Mouse (Mus musculus) frontal cortex, adult 2 months (tissue): ENCODE measurements around the gene Plpp3. TPM values are rescaled to one million over a fixed set of nuclear protein-coding genes. Genes with fewer than 3 reads are reported as not detected.

Source experiments
- DNase-seq, 2 experiments: peaks; one replicate each; pipeline ENCODE4 v3.0.0; 2022; ENCODE audit warnings: low spot score in 1 of 2; ENCODE audit errors: extremely low spot score in 1 of 2
- polyA plus RNA-seq: library from polyadenylated mRNA; depleted of rRNA; stranded (reverse); fragments of >200 nt; gene quantifications from 2 replicates; pipeline ENCODE4 v1.2.3, GENCODE M21; 2012

Gene Plpp3
- polyA plus RNA-seq, 1 experiment = 237 TPM

DNA sequence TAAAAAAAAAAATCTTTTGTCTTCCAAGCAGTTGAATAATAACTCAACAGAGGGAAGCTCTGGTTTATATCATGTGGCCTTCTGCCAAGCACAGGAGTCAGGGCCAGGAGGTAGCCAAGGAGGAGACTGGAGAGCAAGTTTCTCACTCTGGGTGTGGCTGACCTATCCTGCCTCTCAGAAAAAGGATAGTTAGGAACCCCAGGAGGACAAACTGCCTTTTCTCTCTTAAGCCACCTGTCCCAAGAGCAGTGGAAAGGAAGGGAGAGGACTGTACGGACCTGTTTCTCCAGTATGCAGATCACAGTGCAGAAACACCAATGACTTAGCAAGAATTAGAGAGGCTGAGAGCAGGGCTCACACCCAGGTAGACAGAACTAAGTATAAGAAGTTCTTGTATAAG is 57.3 kb downstream of the Plpp3 start:
- no peak for DNase-seq

DNA sequence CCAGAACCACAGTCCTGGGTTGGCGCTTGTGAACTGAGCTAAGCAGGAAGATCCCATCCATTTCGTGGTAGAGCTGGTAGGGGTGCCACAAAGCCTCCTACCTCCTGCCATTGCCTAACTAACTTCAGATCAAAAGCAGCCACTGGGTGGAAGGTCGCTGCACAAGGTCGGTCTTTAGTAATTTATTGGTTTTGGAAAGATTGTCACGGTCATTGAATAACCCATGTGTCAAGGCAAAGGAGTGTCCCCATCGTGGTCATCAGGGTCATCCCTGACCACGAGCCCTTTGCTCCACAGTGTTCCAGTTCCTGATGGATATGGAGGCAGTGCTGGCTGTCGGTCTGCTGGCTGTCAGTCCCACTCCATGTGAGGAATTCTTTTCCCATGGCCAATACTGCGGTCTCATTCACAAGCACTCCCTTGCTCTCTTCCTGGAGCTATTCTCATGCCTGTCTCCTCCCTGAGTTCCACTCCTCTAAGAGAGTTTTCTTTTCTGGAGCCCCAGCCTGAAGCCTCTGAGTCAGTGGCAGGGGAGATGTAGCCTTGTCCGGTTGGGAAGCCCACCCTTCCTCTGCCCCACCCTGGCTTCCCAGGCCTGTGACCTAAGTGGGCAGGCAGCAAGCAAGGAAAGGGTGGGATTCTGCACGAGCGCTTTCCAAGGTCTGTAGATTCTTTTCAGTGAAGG is 58.7 kb downstream of the Plpp3 start:
- DNase-seq = no peak

DNA sequence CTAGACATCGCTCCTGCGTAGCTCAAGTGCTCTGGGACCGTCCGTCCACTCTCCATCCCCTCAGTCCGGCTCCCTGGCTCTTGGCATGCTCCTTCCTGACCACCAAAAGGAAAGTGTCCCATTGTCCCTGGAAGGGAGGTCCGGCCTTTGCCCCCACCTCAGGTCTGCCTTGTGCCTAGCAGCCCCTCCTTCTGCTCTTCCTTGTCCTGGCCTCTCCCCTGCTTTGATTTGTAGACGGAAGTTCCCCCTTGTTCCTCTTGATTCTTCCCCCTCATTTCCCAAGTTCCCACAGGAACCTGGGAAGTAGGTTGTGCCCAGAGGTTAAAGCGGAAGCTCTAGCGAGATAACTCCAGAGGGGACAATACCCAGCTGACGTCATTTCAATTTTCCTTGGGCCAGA is 61.1 kb downstream of the Plpp3 start:
- DNase-seq = no peak

DNA sequence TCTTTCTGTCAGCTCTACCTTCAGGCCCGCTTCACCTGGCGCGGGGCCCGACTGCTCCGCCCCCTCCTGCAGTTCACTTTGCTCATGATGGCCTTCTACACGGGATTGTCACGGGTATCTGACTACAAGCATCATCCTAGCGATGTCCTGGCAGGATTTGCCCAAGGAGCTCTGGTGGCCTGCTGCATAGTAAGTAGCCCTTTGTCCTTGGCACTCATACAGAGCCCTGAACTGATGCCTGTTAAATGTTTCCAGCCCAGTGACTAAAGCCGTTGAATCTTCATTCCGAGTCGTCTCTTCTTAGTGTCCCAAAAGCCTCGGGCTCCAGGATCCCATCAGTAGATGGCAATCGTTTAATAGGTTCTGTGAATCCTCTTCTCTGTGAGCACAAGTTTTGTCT is 62.2 kb downstream of the Plpp3 start:
- DNase-seq = no peak

DNA sequence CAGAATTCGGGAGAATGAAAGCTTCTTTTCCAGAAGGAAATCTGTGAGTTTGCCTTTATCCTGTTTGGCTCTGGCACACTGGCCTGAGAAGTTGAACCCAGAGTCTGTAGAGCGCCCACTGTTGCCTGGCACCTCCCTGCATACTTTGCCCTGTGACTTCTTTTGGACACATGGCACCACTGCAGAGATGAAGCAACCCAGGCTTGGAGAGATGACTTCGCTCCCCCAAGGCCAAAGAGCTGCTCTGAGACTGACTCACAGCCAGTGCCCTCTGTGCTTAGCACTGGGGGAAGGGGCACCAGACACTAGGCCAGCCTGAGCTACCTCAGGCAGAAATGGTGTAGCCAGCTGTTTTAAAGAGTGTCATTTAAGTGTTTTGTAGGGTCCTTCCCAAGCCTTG is 63.7 kb downstream of the Plpp3 start:
- no peak for DNase-seq

DNA sequence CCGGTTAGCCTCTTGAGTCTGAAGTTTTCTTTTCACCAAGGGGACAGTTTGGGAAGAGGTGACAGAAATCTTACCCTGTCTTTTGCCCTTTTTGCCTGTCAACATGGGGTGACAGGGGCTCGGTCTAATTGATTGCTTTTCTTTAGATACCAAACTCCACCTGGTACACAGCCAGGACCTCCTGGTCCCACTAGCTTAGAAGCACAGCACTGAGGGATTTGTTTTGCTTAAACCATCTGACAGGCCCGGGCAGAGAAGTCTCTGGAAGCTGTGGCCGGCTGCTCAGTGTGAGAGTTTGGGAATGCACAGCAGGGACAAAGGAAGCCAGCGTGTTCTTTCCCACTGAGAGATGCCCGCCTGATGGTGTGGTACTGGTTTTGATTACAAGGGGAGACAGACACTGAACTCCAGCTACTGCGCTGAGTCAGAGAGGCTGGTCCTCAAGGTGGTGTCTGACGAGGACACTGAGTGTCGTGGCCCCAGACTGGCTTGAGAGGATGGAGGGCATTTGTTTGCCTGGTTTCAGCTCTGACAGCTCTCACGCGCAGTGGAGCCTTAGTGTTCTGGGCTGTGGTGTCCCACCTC is 64.2 kb downstream of the Plpp3 start:
- no peak for DNase-seq

DNA sequence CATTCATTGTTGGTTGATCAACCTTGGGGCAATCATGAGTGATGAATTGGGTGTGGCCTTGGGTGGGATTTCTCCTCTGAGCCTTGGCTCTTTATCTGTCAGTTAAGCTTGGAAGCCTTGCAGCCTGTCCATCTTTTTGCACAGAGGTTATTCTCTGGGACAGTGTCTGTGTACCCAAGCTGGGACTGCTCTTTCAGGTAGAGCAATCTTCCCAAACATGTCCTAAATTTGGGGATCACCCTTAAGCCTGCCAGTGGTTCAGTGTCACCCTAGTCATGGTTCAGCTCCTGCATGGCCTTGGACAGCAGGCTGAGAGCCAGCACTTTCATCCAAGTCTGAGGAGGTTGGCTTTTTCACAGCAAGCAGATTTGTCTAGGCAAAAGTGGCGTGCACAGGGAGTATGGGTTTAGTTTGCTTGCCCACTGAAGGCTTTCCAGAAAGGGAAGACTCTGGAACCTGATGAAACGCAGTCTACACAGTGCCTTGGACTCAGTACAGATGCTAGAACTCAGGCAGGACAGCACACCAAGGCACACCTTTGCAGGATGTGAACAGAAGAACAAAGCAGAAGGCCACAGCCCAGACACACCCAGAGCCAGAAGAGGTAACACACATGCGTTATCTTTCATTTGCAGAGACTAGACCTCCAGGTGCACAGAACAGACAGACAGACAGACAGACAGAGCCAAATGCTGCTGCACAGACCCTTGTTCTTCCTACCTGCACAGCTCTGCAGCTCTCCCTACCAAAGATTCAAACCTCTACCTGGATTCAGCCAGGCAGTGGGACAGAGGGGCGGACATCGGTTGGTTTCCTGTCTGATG is 66.2 kb downstream of the Plpp3 start:
- no peak for DNase-seq

DNA sequence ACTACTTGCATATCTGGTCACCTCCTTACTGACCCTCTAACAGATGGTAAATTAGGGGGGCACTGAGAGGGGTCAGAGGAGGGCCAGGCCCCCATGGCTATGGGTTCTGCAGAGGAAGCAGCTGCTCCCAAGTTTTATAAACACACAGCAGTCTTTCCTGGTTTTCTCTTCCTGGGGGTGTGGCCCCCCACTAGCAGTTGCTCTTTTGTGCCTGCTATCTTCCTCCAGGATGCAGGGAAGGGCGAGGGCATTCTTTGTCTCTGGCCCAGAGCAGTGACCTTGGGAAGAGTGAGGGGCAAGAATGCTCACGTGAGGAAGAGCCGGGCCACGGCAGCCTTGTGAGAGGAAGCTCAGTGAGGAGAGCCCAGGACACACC is 66.8 kb downstream of the Plpp3 start:
- no peak for DNase-seq

DNA sequence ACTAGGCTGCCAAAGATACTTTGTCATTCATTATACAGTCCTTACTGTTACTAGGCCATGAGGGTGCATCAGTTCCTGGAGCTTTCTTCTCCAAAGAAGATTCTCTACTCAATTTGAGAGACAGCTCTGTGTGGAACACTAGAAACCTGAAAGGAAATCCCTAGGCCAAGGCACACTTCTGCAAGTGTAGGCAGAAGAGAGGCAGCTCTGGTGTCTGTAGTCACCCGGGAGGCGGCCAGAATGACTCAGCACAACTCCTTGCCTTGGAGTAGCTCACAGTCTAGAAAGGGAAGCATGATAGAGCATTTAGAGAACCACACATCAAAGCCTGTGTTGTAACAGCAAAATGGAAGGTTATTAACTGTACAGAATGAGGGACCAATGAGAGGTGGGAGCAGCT is 68.4 kb downstream of the Plpp3 start:
- peak; percentile 47 to 77 for DNase-seq

DNA sequence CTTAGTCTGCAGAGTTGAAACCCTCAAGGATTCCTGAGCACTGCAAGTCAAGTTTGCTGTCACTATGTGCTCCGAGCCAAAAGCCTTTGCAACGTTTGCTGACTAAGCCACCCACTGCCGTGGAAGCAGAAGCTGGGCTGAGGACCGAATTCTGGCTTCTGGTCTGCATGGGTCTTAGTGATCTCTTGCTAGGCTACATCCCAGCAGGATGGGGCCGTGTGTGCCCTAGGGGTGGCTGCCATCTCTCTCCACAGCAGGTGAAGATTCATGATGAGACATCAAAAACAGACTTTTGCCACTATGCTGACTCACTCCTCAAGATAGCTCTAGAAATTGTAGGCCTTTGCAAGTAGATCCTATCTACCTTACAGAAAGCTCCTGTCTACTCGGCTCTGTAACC is 69.2 kb downstream of the Plpp3 start:
- peak in 1 of 2 experiments; percentile 19 for DNase-seq

DNA sequence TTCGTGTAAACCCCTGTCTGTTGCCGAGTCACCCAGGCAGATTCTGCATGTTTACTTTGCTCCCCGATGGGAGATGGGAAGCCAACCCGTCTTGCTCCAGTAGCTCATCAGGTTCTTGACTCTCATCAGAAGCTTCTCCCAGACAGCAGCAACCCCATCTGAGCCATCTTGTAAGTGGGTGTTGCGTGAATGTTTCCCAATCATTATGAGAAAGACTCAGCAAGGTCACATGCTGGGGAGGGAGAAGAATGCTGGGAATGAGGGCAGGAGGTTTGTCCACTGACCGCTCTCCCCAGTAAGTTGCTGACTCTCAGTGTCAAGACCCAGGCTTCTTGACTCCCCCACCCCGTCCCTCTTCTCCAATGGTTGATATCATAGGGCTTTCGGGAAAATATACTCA is 73.0 kb downstream of the Plpp3 start:
- no peak for DNase-seq

DNA sequence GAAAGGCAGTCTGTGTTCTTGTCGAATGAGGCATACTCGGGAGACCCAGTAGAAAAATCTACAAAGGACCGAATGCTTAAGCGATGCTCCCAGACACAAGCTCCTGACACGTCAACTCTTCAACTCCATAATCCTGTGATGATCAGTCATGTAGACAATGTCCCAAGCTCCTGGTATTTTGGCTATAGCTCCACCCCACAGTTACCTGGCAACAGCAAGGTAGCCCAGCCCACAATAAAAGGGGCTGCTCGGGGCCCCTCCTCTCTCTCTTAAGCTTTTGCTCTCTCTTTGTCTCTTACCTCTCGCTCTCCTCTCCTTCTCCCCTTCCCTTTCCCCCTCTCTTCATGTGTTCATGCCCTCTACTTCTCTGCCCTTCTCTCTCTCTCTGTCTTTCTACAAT is 83.1 kb downstream of the Plpp3 start:
- no peak for DNase-seq

DNA sequence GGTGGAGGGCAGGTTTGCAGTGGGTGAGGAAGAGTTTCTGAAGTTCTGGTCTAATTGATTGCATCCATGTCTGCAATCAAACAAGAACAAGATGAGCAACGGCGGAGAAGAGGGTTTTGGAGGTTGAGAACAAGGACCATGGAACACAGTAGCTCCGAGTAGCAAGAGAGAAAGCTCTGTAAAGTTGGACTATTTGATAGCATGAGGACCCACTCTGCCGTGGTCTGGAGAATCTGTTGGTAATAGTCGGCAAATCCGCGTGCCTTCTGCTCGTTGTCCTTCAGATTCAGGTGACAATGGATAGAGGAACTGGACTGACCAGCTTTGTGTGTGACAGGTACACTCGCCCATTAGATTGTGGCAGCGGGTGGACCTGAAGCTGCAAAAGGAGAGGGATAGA is 87.8 kb downstream of the Plpp3 start:
- no peak for DNase-seq

DNA sequence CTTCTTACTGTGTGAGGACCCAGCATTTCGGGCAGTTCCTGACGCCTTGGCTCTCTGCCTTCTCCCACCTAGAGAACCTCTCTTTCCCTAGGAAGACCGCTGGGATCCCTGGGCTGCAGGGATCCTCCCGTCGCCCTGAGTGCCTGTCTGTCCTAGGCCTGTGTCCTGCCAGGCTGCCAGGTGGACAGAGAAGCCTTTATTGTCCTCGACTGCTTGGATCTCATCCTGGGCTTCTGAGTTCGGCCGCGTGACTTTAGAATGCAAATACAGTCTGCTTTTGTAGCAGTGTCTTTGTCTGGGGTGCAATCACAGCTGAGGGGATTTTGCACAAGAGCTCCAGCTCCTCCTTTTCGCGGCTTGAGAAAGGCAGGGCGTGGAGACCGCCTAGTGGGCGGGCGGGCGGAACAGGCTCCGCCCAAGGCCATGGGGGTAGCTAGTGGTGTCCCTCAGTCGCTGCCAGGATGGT is 88.4 kb downstream of the Plpp3 start:
- DNase-seq = peak in 1 of 2 experiments; percentile 50

DNA sequence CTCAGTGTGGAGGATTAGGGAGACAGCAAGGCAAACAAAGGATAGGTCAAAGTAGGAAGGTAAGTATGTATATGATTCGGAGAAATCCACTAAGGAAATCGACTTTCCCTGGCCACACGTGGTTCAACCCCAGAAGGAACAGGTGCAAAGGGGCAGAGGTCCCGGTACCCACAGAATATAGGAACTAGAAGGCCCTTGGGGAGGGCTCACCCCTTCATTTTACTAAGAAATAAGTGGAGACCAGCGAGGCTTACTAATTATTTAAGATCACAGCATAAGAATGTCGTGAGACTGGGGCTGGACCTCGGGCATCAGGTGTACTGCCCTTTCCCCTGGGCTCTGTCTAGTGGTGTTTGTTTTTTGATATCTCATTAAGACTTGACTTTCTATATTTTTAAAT is 89.2 kb downstream of the Plpp3 start:
- no peak for DNase-seq

DNA sequence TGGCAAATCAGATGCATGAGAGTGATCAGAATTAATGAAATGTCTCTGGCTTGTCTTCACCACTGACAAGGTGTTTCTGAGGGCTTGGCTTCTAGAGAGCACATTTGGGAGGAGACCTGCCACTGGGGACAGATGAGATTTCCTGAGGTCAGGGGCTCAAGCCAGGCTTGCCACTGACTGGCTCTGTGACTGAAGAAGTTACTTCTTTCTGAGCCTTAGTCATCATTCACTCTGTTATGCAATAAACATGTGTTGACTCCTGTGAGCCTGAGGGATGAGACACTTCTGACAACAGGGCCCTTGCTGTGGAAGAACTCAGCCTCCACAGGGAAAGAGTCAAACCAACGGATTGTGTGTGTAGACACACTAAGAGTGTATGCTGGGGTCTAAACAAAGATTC is 91.0 kb downstream of the Plpp3 start:
- no peak for DNase-seq

DNA sequence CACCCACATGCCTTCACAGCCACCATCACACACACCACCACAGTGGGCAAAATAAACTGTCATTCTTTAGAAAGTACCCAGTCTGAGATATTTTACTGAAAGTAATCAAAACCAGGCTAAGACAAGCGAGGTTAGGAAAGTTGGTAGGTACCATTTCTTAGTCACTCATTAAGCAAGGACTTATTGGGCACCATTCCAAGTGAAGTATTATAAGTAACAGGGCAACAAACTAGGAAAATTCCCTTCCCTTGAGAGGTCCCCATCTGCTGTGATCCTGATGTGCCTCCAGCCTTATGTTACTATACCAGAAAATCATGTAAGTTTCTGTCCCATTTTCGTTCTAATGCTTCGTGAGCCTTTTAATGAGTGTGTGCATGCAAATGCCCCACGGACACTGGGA is 92.1 kb downstream of the Plpp3 start:
- DNase-seq = no peak

DNA sequence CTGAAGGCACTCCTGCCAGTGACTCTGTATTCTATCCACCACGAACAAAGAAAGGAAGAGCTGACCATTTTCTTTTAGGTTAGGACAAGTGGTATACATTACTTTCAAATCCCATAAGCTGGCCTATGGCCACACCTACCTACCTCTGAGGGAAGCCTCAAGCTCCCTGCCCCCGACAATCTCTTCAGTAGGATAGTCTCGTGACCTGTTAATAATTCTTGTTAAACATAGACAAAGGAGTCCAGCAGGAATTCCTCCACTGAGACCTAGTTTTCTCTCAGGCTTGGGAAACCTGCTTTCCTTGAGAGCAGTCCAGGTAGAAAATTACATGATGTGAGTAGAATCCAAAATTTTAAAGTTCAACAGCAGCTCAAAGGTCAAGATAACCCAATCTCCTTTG is 93.8 kb downstream of the Plpp3 start:
- DNase-seq = no peak

DNA sequence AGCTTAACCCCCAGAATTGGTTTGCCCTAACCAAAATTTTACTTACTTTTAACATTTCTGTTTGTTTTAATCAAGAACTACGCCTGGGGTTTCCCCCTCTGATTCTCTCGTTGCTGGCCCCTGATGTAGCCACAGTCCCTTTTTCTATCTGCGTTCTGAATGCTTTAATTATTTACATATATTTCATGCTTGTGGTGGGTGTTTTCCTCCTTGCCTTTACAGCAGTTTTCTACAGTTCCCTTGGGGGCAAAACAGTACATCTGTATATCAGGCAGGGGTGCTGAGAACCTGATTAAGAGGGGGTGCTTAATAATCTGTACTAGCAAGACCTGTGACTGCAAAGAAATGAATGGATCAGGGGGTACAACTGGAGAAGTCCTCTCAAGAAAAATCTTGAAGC is 94.9 kb downstream of the Plpp3 start:
- DNase-seq = no peak

DNA sequence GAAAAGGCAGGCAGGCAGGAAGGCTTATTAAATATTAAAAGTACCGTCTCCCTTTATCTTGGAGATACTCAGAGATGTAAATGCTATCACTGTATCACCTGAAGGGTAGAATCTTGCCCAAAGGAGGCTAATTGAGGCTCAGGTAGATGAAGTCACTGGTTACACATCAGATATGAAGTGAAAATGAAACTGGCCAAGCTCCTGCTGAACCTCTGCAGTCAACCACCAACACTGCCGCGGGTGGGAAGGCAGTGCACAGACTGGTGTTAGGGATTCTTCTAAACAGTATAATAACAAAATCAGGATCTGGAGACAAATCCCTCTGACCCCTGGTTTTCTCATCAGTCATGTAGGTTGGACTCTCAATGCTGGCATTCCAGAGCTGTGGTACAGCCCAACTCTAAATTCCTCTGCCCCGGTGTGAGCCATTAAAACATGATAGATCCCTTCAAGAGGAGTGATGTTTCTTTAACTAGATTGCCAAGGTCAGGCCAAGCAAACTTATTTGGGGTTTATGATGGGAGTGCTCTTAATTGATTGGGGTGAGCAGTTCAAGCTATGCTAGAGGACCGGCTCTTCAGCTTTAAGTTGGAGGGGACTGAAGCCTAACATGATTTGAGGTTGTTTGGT is 95.5 kb downstream of the Plpp3 start:
- DNase-seq = no peak
